Mouse (Mus musculus): ENCODE measurements around the gene Negr1. TPM values are rescaled to one million over a fixed set of nuclear protein-coding genes. Genes with fewer than 3 reads are reported as not detected.

The Negr1 gene
- polyA plus RNA-seq, 1 experiment from 2014 or later: 5.3 TPM

DNA sequence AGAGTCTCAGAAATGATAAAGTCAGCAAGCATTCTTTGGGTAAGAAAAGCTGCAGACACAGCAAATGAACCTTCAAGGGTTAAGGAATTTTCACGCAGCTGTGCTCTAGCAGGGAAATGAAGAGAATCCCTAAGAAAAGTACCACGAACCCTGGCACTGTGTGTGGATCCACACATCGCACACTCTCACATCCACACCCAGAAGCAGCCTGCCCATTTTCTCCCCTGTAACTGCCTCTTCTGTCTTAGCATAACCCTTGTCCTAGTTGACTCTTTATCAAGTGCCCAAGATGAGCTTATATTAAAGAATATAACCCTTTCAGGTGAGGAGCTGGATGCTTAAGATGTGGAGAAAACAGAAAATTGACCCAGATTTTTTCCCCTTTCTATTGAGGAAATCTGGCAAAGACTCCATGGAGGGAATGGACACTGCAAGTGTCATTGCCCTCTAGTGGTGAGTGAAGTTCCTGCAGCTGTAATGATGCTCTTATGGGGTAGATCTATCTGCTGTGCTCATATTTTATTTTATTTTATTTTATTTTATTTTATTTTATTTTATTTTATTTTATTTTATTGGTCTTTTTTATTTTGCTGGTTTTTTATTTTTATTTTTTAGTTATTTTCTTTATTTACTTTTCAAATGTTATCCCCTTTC lies 82.2 kb downstream of the Negr1 start:
- Histone ChIP-seq H3K9ac (ENCODE audit: low read length) (no peak overlapping the region), H3K4me3 (replicated peaks; ENCODE audit: low read length) (no peak overlapping the region), H3K36me3 (ENCODE audit: control insufficient read depth, insufficient read depth, low read length) (no peaks in the 10 kb centered on the region), H3K4me1 (ENCODE audit: control insufficient read depth, insufficient read depth, low read length) (no peaks in the 10 kb centered on the region), H3K4me2 (ENCODE audit: low read depth, low read length) (no peak overlapping the region), H3K27ac (ENCODE audit: low read length) (no peak overlapping the region), H3K27me3 (ENCODE audit: control insufficient read depth, insufficient read depth, low read length) (no peaks in the 10 kb centered on the region), H3K9me3 (replicated peaks; ENCODE audit: control insufficient read depth, low read length) (no peaks in the 10 kb centered on the region)
- ATAC-seq (ENCODE audit: insufficient read depth, low FRiP score): no peak
- WGBS: 63% methylated on average over 3 of the region's 3 CpGs

DNA sequence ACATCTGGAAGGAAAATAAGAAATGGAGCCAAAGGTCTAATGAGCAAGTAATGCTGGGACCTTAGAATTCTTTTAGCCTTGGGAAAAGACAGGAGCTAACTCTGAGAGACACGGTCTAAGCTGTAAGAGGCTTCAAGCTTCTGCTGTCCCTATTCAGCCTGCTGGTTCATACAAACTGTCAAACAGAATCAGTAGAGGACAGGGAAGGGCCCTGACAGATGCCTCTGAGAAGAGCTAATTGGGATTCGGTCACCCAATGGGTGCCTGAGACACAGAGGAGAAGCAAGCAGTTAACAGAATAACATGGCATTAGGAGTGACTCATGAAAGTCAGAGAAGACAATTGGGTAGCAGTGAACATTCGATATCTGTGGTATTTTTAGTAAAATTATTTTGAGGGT lies 86.8 kb downstream of the Negr1 start:
- Histone ChIP-seq H3K4me2 (ENCODE audit: low read depth, low read length) (no peak overlapping the region), H3K27ac (ENCODE audit: low read length) (no peak overlapping the region), H3K9ac (ENCODE audit: low read length) (no peak overlapping the region), H3K4me1 (ENCODE audit: control insufficient read depth, insufficient read depth, low read length) (no peaks in the 10 kb centered on the region), H3K36me3 (ENCODE audit: control insufficient read depth, insufficient read depth, low read length) (no peaks in the 10 kb centered on the region), H3K4me3 (replicated peaks; ENCODE audit: low read length) (no peak overlapping the region), H3K9me3 (replicated peaks; ENCODE audit: control insufficient read depth, low read length) (no peaks in the 10 kb centered on the region), H3K27me3 (ENCODE audit: control insufficient read depth, insufficient read depth, low read length) (no peaks in the 10 kb centered on the region)
- 74% methylated on average over 3 of the region's 3 CpGs for WGBS
- ATAC-seq (ENCODE audit: insufficient read depth, low FRiP score): no peak

DNA sequence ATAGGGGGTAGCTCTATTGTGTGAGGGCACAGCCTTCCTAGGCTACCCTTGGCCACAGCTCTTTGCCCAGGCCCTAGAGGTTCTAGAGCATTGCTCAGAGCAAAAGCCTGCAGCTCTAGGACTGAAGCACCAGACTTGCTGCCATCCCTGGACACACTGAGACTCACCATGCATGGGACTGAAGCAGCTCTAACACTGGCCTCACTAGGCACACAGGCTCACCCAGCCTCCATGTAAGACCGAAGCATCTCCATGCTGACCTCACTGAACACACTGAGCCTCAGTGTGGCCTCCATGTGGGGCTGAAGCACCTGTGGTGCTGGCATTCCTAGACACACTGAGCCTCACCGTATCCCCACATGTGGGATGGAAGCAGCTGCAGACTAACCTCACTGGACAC lies 101.0 kb downstream of the Negr1 start:
- Histone ChIP-seq H3K9ac (ENCODE audit: low read length) (no peak overlapping the region), H3K27me3 (ENCODE audit: control insufficient read depth, insufficient read depth, low read length) (no peaks in the 10 kb centered on the region), H3K4me1 (ENCODE audit: control insufficient read depth, insufficient read depth, low read length) (no peaks in the 10 kb centered on the region), H3K9me3 (replicated peaks; ENCODE audit: control insufficient read depth, low read length) (no peaks in the 10 kb centered on the region), H3K4me2 (ENCODE audit: low read depth, low read length) (no peak overlapping the region), H3K36me3 (ENCODE audit: control insufficient read depth, insufficient read depth, low read length) (no peaks in the 10 kb centered on the region), H3K4me3 (replicated peaks; ENCODE audit: low read length) (no peak overlapping the region), H3K27ac (ENCODE audit: low read length) (no peak overlapping the region)
- WGBS: 94% methylated on average over 2 of the region's 2 CpGs
- ATAC-seq (ENCODE audit: insufficient read depth, low FRiP score): no peak

DNA sequence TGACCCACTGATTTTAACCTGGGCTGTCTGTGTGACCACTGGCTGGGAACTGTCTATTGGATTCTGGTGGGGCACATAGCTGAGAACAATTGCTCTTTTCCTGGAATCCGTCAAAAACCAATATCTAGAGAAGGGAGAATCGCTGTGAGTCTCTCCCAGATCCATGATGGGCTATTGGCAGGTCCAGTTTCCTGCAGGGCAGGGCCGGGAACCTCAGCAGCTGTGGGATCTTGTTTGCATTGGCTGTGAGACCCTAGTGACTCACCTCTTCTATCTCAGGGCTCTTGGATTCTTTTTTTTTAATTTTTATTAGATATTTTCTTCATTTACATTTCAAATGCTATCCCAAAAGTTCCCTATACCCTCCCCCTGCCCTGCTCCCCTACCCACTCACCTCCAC lies 111.0 kb downstream of the Negr1 start:
- H3K9ac ChIP-seq (ENCODE audit: low read length): no peak overlapping the region
- ATAC-seq (ENCODE audit: insufficient read depth, low FRiP score): no peak
- H3K4me1 ChIP-seq (ENCODE audit: control insufficient read depth, insufficient read depth, low read length): no peaks in the 10 kb centered on the region
- no peaks in the 10 kb centered on the region for H3K36me3 ChIP-seq (ENCODE audit: control insufficient read depth, insufficient read depth, low read length)
- no peaks in the 10 kb centered on the region for H3K27me3 ChIP-seq (ENCODE audit: control insufficient read depth, insufficient read depth, low read length)
- H3K9me3 ChIP-seq (replicated peaks; ENCODE audit: control insufficient read depth, low read length): no peaks in the 10 kb centered on the region
- H3K4me2 ChIP-seq (ENCODE audit: low read depth, low read length): no peak overlapping the region
- H3K27ac ChIP-seq (ENCODE audit: low read length): no peak overlapping the region
- H3K4me3 ChIP-seq (replicated peaks; ENCODE audit: low read length): no peak overlapping the region
- WGBS: 76% methylated on average over 3 of the region's 3 CpGs

DNA sequence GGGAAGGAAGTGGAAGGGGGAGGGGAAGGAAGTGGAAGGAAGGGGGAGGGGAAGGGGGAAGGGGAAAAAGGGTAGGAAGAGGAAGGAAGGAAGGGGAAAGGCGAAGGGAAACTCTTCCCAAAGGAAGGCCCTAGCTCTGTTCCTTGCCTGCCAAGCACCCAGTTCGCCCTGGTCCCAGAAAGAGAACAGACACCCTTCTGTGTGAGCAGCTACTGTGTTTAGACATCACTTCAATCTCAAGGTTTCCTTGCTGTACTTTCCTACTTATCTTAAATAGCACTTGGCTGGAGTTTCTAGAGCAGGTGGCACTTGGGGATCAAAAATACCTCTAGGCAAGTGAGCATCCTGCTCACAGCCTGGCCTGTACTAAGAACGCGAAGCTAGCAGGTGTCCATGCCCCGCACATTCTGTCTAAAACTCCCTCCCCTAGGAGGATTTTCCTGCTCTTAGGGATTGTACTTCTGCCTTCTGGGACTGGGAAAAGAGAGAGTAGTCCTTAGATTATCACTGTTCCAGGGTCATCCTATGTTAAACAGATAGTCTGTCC lies 128.5 kb downstream of the Negr1 start:
- 89% methylated on average over 5 of the region's 5 CpGs for WGBS
- Histone ChIP-seq H3K36me3 (ENCODE audit: control insufficient read depth, insufficient read depth, low read length) (no peaks in the 10 kb centered on the region), H3K27ac (ENCODE audit: low read length) (no peak overlapping the region), H3K4me3 (replicated peaks; ENCODE audit: low read length) (no peak overlapping the region), H3K4me1 (ENCODE audit: control insufficient read depth, insufficient read depth, low read length) (no peaks in the 10 kb centered on the region), H3K9me3 (replicated peaks; ENCODE audit: control insufficient read depth, low read length) (no peaks in the 10 kb centered on the region), H3K27me3 (ENCODE audit: control insufficient read depth, insufficient read depth, low read length) (no peaks in the 10 kb centered on the region), H3K4me2 (ENCODE audit: low read depth, low read length) (no peak overlapping the region), H3K9ac (ENCODE audit: low read length) (no peak overlapping the region)
- ATAC-seq (ENCODE audit: insufficient read depth, low FRiP score): no peak

DNA sequence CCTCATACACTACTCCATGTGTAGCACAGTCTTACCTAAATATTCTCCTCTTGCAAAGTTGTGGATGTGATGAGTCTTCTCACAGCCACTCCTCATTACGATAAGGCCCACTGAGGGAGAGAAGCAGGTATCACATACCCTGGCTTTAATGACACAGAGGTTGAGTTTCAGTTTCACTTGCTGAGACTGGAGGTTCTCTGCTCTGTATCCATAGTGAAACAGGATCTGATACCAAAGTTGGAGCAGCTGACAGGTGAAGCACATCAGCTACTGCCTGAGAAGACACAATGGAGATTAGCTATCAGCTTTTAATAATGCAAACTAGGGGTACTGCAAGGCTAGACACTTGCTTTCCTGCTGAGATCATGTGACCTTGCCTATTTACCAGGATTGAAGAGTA lies 137.1 kb downstream of the Negr1 start:
- Histone ChIP-seq H3K9ac (ENCODE audit: low read length) (no peak overlapping the region), H3K9me3 (replicated peaks; ENCODE audit: control insufficient read depth, low read length) (no peaks in the 10 kb centered on the region), H3K4me3 (replicated peaks; ENCODE audit: low read length) (no peak overlapping the region), H3K27me3 (ENCODE audit: control insufficient read depth, insufficient read depth, low read length) (no peaks in the 10 kb centered on the region), H3K4me2 (ENCODE audit: low read depth, low read length) (no peak overlapping the region), H3K36me3 (ENCODE audit: control insufficient read depth, insufficient read depth, low read length) (no peaks in the 10 kb centered on the region), H3K27ac (ENCODE audit: low read length) (no peak overlapping the region), H3K4me1 (ENCODE audit: control insufficient read depth, insufficient read depth, low read length) (no peaks in the 10 kb centered on the region)
- WGBS: 100% methylated on average over 1 of the region's 1 CpGs
- no peak for ATAC-seq (ENCODE audit: insufficient read depth, low FRiP score)

DNA sequence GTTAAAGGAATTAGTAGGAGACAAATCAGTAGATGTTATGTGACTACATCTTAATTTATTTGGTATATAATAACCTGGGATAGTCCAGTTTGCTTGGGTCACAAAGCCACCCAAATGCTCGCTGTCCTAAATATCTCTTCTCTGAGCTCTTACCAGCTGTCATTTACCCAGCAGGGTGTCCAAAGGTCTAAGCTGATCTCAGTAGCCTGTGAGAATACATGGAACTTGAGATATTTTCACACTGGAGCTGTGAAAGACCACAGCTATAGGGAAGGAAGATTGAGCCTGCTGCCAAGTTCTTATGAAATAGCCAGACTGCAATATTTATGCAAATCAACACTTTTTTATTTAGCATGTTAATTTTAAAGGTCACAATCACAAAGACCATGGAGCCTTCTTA lies 141.6 kb downstream of the Negr1 start:
- no peak overlapping the region for H3K4me2 ChIP-seq (ENCODE audit: low read depth, low read length)
- no peak overlapping the region for H3K4me3 ChIP-seq (replicated peaks; ENCODE audit: low read length)
- ATAC-seq (ENCODE audit: insufficient read depth, low FRiP score): no peak
- no peaks in the 10 kb centered on the region for H3K36me3 ChIP-seq (ENCODE audit: control insufficient read depth, insufficient read depth, low read length)
- H3K27ac ChIP-seq (ENCODE audit: low read length): no peak overlapping the region
- no peaks in the 10 kb centered on the region for H3K27me3 ChIP-seq (ENCODE audit: control insufficient read depth, insufficient read depth, low read length)
- no peaks in the 10 kb centered on the region for H3K9me3 ChIP-seq (replicated peaks; ENCODE audit: control insufficient read depth, low read length)
- H3K4me1 ChIP-seq (ENCODE audit: control insufficient read depth, insufficient read depth, low read length): no peaks in the 10 kb centered on the region
- 78% methylated on average over 1 of the region's 1 CpGs for WGBS
- H3K9ac ChIP-seq (ENCODE audit: low read length): no peak overlapping the region

DNA sequence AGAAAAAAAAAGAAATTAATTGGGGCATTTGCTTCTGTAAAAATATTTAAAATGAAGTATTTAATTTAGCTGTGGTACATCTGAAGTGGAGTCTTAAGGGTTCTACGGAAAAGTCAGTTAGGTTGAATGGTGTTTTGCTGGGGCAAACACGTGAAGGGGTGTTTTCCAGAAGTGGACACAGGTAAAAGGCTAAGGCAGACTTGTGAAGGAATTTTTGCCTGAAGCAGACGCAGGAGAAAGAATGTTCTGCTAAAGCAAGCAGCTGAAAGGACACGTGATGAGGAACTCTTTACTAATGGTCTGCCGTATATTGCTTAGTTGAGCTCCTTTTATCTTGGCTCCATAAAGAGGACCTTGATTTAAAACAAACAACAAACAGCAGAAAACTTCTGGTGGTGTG lies 148.6 kb downstream of the Negr1 start:
- 63% methylated on average over 5 of the region's 5 CpGs for WGBS
- H3K4me1 ChIP-seq (ENCODE audit: control insufficient read depth, insufficient read depth, low read length): no peaks in the 10 kb centered on the region
- H3K4me2 ChIP-seq (ENCODE audit: low read depth, low read length): no peak overlapping the region
- H3K36me3 ChIP-seq (ENCODE audit: control insufficient read depth, insufficient read depth, low read length): no peaks in the 10 kb centered on the region
- H3K27me3 ChIP-seq (ENCODE audit: control insufficient read depth, insufficient read depth, low read length): no peaks in the 10 kb centered on the region
- H3K9me3 ChIP-seq (replicated peaks; ENCODE audit: control insufficient read depth, low read length): no peaks in the 10 kb centered on the region
- H3K9ac ChIP-seq (ENCODE audit: low read length): no peak overlapping the region
- H3K27ac ChIP-seq (ENCODE audit: low read length): no peak overlapping the region
- ATAC-seq (ENCODE audit: insufficient read depth, low FRiP score): no peak
- H3K4me3 ChIP-seq (replicated peaks; ENCODE audit: low read length): no peak overlapping the region

DNA sequence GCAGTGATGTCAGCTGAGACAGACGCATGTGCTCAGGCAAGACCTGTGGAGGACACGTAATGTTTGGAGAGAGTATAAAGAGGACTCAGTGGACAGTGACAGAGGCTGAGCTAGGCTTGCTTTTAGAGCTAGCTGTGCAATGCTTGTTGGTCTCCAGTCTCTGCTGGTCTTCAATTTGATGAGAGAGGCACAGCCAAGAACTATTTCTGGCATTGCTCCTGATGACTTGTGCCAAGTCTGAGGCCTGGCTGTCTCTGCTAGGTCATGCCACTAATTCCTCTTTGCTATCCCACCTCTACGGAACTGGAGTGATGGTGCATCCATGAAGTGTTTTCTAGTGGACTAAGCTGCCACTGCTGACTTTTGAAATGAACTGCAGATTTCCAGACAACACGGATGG lies 149.1 kb downstream of the Negr1 start:
- Histone ChIP-seq H3K27me3 (ENCODE audit: control insufficient read depth, insufficient read depth, low read length) (no peaks in the 10 kb centered on the region), H3K4me3 (replicated peaks; ENCODE audit: low read length) (no peak overlapping the region), H3K4me2 (ENCODE audit: low read depth, low read length) (no peak overlapping the region), H3K4me1 (ENCODE audit: control insufficient read depth, insufficient read depth, low read length) (no peaks in the 10 kb centered on the region), H3K9me3 (replicated peaks; ENCODE audit: control insufficient read depth, low read length) (no peaks in the 10 kb centered on the region), H3K27ac (ENCODE audit: low read length) (no peak overlapping the region), H3K9ac (ENCODE audit: low read length) (no peak overlapping the region), H3K36me3 (ENCODE audit: control insufficient read depth, insufficient read depth, low read length) (no peaks in the 10 kb centered on the region)
- no peak for ATAC-seq (ENCODE audit: insufficient read depth, low FRiP score)
- 72% methylated on average over 4 of the region's 4 CpGs for WGBS
